Mouse (Mus musculus) small intestine, adult 2 months (tissue): ENCODE data around the gene Rundc1. TPM values are rescaled to one million over a fixed set of nuclear protein-coding genes. Genes with fewer than 3 reads are reported as not detected.
A peak's percentile ranks its signal among the peaks of the same experiment; 100 is the strongest.
"Not testable (repeated sequence)": the region's sequence is repeated elsewhere in the genome, so short reads cannot be mapped to it uniquely, and the experiment has no call there.

Source experiments
- H3K27ac ChIP-seq: fragments of 200-500 bp; 2 replicates; pipeline ENCODE4 v1.5.1; 2012; ENCODE audit warnings: low read depth, low read length, control low read depth, inconsistent platforms; ENCODE audit not compliant: insufficient read depth
- H3K27me3 ChIP-seq: fragments of 200-500 bp; 2 replicates; pipeline ENCODE4 v1.6.1; 2012; ENCODE audit warnings: mild to moderate bottlenecking, moderate library complexity, low read length, inconsistent platforms; ENCODE audit not compliant: control insufficient read depth, insufficient read depth
- H3K36me3 ChIP-seq: fragments of 200-500 bp; 2 replicates; pipeline ENCODE4 v1.6.1; 2012; ENCODE audit warnings: mild to moderate bottlenecking, low read length, control low read depth, inconsistent platforms; ENCODE audit not compliant: control insufficient read depth, insufficient read depth
- H3K4me1 ChIP-seq: fragments of 200-500 bp; 2 replicates; pipeline ENCODE4 v1.6.1; 2012; ENCODE audit warnings: low read length, inconsistent platforms, mixed read lengths; ENCODE audit not compliant: control insufficient read depth, insufficient read depth, insufficient read length
- H3K4me3 ChIP-seq: fragments of 200-500 bp; 2 replicates; pipeline ENCODE4 v1.5.1; 2012; ENCODE audit warnings: low read depth, mild to moderate bottlenecking, control low read depth, inconsistent platforms, low read length, moderate library complexity
- CTCF ChIP-seq: fragments of 200-500 bp; IDR thresholded peaks from 2 replicates; pipeline ENCODE4 v1.5.1; 2012; ENCODE audit warnings: low read depth, mild to moderate bottlenecking, control low read depth, inconsistent platforms, low read length, moderate library complexity, mixed read lengths; ENCODE audit not compliant: insufficient replicate concordance, insufficient read length; ENCODE audit errors: extremely low read depth
- POLR2A ChIP-seq: fragments of 200-500 bp; IDR thresholded peaks from 2 replicates; pipeline ENCODE4 v1.6.1; 2012; ENCODE audit warnings: low read depth, mild to moderate bottlenecking, control low read depth, inconsistent platforms, low read length, moderate library complexity
- WGBS: fragments of 180-500 bp; shearing (Covaris S2); methylation state at CpG from one replicate; pipeline ENCODE4 v1.1.7; 2018; 5-methylcytosine and 5-hydroxymethylcytosine counted together
- polyA plus RNA-seq: library from polyadenylated mRNA; depleted of rRNA; stranded (reverse); fragments of >200 nt; gene quantifications from 2 replicates; pipeline ENCODE4 v1.2.3, GENCODE M21; 2012

Gene Rundc1
- polyA plus RNA-seq, 1 experiment, result 23.7 TPM

GRCm38 (mm10) chr11:101433396-101433795, 8.5 kb downstream of the Rundc1 start:
- 67% methylated on average over 13 of the region's 13 CpGs for WGBS
- H3K27me3 ChIP-seq, result no peaks in the 10 kb centered on the region
- TF ChIP-seq POLR2A, result no peak
- no peak for TF ChIP-seq CTCF
- no peak overlapping the region for H3K27ac ChIP-seq
- peaks cover 51% of the 10 kb centered on the region for H3K36me3 ChIP-seq
- H3K4me3 ChIP-seq, result no peak overlapping the region
- no peaks in the 10 kb centered on the region for H3K4me1 ChIP-seq

- Histone ChIP-seq H3K4me3 (no peak overlapping the region), H3K27me3 (no peaks in the 10 kb centered on the region), H3K4me1 (no peaks in the 10 kb centered on the region), H3K36me3 (peaks cover 43% of the 10 kb centered on the region), H3K27ac (no peak overlapping the region)
- TF ChIP-seq POLR2A (no peak), CTCF (no peak)
- WGBS, result 71% methylated on average over 4 of the region's 4 CpGs
These were observed 10.9 kb downstream of the Rundc1 start for GRCm38 (mm10) chr11:101435831-101436230.

GRCm38 (mm10) chr11:101436916-101437315, 12.0 kb downstream of the Rundc1 start:
- 88% methylated on average over 4 of the region's 4 CpGs for WGBS

GRCm38 (mm10) chr11:101438006-101438405, 13.1 kb downstream of the Rundc1 start:
- H3K36me3 ChIP-seq, result peaks cover 24% of the 10 kb centered on the region
- not testable (repeated sequence) for H3K27ac ChIP-seq, H3K4me1 ChIP-seq, H3K4me3 ChIP-seq, H3K27me3 ChIP-seq
- WGBS, result 52% methylated on average over 3 of the region's 3 CpGs

More at GRCm38 (mm10) chr11:101436916-101437315, 12.0 kb downstream of the Rundc1 start:
- peaks cover 32% of the 10 kb centered on the region for H3K36me3 ChIP-seq
- H3K27ac ChIP-seq, result no peak overlapping the region
- H3K27me3 ChIP-seq, result no peaks in the 10 kb centered on the region
- TF ChIP-seq CTCF (no peak), POLR2A (no peak)
- no peaks in the 10 kb centered on the region for H3K4me1 ChIP-seq
- H3K4me3 ChIP-seq, result no peak overlapping the region

- H3K4me3 ChIP-seq, result peak overlapping the region; percentile 41
- not testable (repeated sequence) for H3K27me3 ChIP-seq, H3K27ac ChIP-seq, H3K4me1 ChIP-seq
- peaks cover 23% of the 10 kb centered on the region for H3K36me3 ChIP-seq
- 28% methylated on average over 15 of the region's 15 CpGs for WGBS
These were observed 16.7 kb downstream of the Rundc1 start for GRCm38 (mm10) chr11:101441450-101442126.

DNA sequence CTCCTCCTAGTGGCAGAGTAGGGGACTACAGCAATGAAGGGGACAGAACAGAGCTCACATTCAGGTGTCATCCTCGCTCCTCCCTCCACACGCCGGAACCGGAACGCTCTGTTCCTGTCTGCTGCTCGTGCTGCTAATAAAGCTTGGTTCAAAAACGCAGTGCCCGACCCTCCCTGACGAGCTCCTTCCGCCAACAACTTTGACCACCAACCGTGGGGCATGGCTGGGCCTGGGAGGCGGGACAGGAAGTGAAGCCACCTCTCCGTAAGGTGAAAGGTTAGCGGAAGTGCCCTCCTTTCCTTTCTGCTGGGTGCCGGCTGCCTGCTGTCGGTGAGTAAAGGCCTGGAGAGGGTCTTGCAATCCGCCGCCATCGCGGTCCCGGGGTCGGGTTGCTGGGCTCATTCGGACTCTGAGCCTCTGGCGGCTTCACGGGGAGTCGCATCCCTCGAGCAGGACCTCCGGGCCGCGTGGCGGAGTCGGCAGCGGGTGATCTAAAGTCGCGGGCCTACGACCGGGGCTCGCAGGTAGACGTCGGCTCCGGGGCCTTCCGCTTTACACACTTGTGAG, 17.3 kb downstream of the Rundc1 start, which contains the start of gene Rpl27:
TSS of gene Rpl27 (plus strand) at position 172 of the 567 bp plus-strand sequence.
- peak within 1 kb of the TSS; percentile 74 for H3K4me3 ChIP-seq
- peak; percentile 62; the same call in 1 of the 2 replicates for TF ChIP-seq POLR2A
- peak; percentile 74 for TF ChIP-seq CTCF
- under 1% methylated on average over 42 of the region's 42 CpGs for WGBS
- H3K36me3 ChIP-seq, result peaks cover 23% of the 10 kb centered on the region
- H3K27ac ChIP-seq, result peak within 1 kb of the TSS; percentile 54; the same call in 1 of the 2 replicates
- peaks cover 3% of the 10 kb centered on the region; the same call in 1 of the 2 replicates for H3K4me1 ChIP-seq
- H3K27me3 ChIP-seq, result no peaks in the 10 kb centered on the region

- peaks cover 23% of the 10 kb centered on the region for H3K36me3 ChIP-seq
- peak overlapping the region; percentile 54; the same call in 1 of the 2 replicates for H3K27ac ChIP-seq
- under 1% methylated on average over 14 of the region's 14 CpGs for WGBS
- H3K4me1 ChIP-seq, result peaks cover 3% of the 10 kb centered on the region; the same call in 1 of the 2 replicates
- no peaks in the 10 kb centered on the region for H3K27me3 ChIP-seq
- no peak for TF ChIP-seq POLR2A
- no peak for TF ChIP-seq CTCF
- H3K4me3 ChIP-seq, result peak overlapping the region; percentile 74
These were observed 17.9 kb downstream of the Rundc1 start for GRCm38 (mm10) chr11:101442760-101443159.

- Histone ChIP-seq H3K4me3 (no peak overlapping the region), H3K4me1 (peaks cover 4% of the 10 kb centered on the region; the same call in 1 of the 2 replicates), H3K27me3 (no peaks in the 10 kb centered on the region), H3K27ac (no peak overlapping the region), H3K36me3 (peaks cover 23% of the 10 kb centered on the region)
- 80% methylated on average over 1 of the region's 1 CpGs for WGBS
- TF ChIP-seq CTCF, result no peak
- no peak for TF ChIP-seq POLR2A
These were observed 21.4 kb downstream of the Rundc1 start for GRCm38 (mm10) chr11:101446319-101446718.

DNA sequence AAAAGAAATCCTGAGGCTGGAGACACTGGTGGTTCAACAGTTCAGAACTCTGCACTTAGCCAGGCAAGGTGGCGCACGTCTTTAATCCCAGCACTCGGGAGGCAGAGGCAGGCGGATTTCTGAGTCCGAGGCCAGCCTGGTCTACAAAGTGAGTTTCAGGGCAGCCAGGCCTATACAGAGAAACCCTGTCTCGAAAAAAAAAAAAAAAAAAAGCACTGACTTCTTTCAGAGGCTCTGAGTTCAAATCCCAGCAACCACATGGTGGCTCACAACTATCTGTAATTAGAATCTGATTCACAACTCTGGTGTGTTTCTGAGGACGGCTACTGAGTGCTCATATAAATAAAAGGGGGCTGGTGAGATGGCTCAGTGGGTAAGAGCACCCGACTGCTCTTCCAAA, 22.0 kb downstream of the Rundc1 start:
- peaks cover 23% of the 10 kb centered on the region for H3K36me3 ChIP-seq
- 87% methylated on average over 8 of the region's 8 CpGs for WGBS
- not testable (repeated sequence) for H3K27ac ChIP-seq, H3K4me1 ChIP-seq, H3K27me3 ChIP-seq, H3K4me3 ChIP-seq
